Mouse (Mus musculus): ENCODE measurements around the gene Gli2.

The Gli2 gene

GRCm38 (mm10) chr1:118901868-118902586 lies 151.4 kb downstream of the Gli2 start:
- no peak for DNase-seq (ENCODE audit: low spot score)

GRCm38 (mm10) chr1:118898351-118898750 lies 155.1 kb downstream of the Gli2 start:
- no peak for DNase-seq (ENCODE audit: low spot score)

GRCm38 (mm10) chr1:118895026-118895762 lies 158.2 kb downstream of the Gli2 start:
- no peak for DNase-seq (ENCODE audit: low spot score)

GRCm38 (mm10) chr1:118891395-118891794 lies 162.0 kb downstream of the Gli2 start:
- no peak for DNase-seq (ENCODE audit: low spot score)

- DNase-seq (ENCODE audit: low spot score) = no peak
Observed at GRCm38 (mm10) chr1:118890125-118890875, 163.1 kb downstream of the Gli2 start.

GRCm38 (mm10) chr1:118880781-118881247 lies 172.6 kb downstream of the Gli2 start:
- DNase-seq (ENCODE audit: low spot score) = no peak

GRCm38 (mm10) chr1:118878291-118878690 lies 175.1 kb downstream of the Gli2 start:
- DNase-seq (ENCODE audit: low spot score) = no peak

- no peak for DNase-seq (ENCODE audit: low spot score)
Observed at GRCm38 (mm10) chr1:118875227-118875626, 178.2 kb downstream of the Gli2 start.

GRCm38 (mm10) chr1:118873559-118873958 lies 179.9 kb downstream of the Gli2 start:
- no peak for DNase-seq (ENCODE audit: low spot score)

- no peak for DNase-seq (ENCODE audit: low spot score)
Observed at GRCm38 (mm10) chr1:118864735-118865134, 188.7 kb downstream of the Gli2 start.

GRCm38 (mm10) chr1:118864031-118864430 lies 189.4 kb downstream of the Gli2 start:
- DNase-seq (ENCODE audit: low spot score) = no peak

GRCm38 (mm10) chr1:118858101-118858500 lies 195.3 kb downstream of the Gli2 start:
- no peak for DNase-seq (ENCODE audit: low spot score)

GRCm38 (mm10) chr1:118830658-118831057 lies 222.8 kb downstream of the Gli2 start:
- DNase-seq (ENCODE audit: low spot score) = no peak

GRCm38 (mm10) chr1:118826614-118827013 lies 226.8 kb downstream of the Gli2 start:
- DNase-seq (ENCODE audit: low spot score) = no peak

GRCm38 (mm10) chr1:118825467-118826219 lies 227.8 kb downstream of the Gli2 start:
- no peak for DNase-seq (ENCODE audit: low spot score)

- no peak for DNase-seq (ENCODE audit: low spot score)
Observed at GRCm38 (mm10) chr1:118825035-118825434, 228.4 kb downstream of the Gli2 start.

GRCm38 (mm10) chr1:118822258-118822657 lies 231.2 kb downstream of the Gli2 start:
- no peak for DNase-seq (ENCODE audit: low spot score)

GRCm38 (mm10) chr1:118815015-118815414 lies 238.4 kb downstream of the Gli2 start:
- DNase-seq (ENCODE audit: low spot score) = no peak

- no peak for DNase-seq (ENCODE audit: low spot score)
Observed at GRCm38 (mm10) chr1:118810336-118810735, 243.1 kb downstream of the Gli2 start.

- no peak for DNase-seq (ENCODE audit: low spot score)
Observed at GRCm38 (mm10) chr1:118806727-118807126, 246.7 kb downstream of the Gli2 start.

GRCm38 (mm10) chr1:118802166-118802565 lies 251.3 kb downstream of the Gli2 start:
- DNase-seq (ENCODE audit: low spot score) = no peak
